Mouse (Mus musculus) limb, embryonic 14.5 days (tissue): ENCODE measurements around the gene Trex1. TPM values are rescaled to one million over a fixed set of nuclear protein-coding genes. Genes with fewer than 3 reads are reported as not detected.

ENCODE experiments used
- ATAC-seq: fragments of 200-750 bp; cut with Nextera tagmentation; 2 replicates; pipeline ENCODE4 v1.8.0; 2017; ENCODE audit warnings: low read depth, moderate number of reproducible peaks, moderate TSS enrichment; ENCODE audit not compliant: low FRiP score
- DNase-seq: peaks from one replicate; pipeline ENCODE4 v3.0.0-alpha.2; 2015; ENCODE audit warnings: low spot score
- H3K27ac ChIP-seq: fragments of 300-500 bp; sonication (generic); replicated peaks from 2 replicates; pipeline ENCODE4 v1.5.1; 2014; ENCODE audit warnings: low read depth, mild to moderate bottlenecking, low read length, moderate library complexity, mixed read lengths
- H3K27me3 ChIP-seq: fragments of 300-500 bp; sonication (generic); 2 replicates; pipeline ENCODE4 v1.6.1; 2014; ENCODE audit warnings: low read length, mixed read lengths; ENCODE audit not compliant: control insufficient read depth, insufficient read depth
- H3K36me3 ChIP-seq: fragments of 300-500 bp; sonication (generic); 2 replicates; pipeline ENCODE4 v1.6.1; 2014; ENCODE audit warnings: mild to moderate bottlenecking, low read length, moderate library complexity, mixed read lengths; ENCODE audit not compliant: control insufficient read depth, insufficient read depth
- H3K4me1 ChIP-seq: fragments of 300-500 bp; sonication (generic); 2 replicates; pipeline ENCODE4 v1.6.1; 2014; ENCODE audit warnings: antibody characterized with exemption, low read length, mixed read lengths; ENCODE audit not compliant: control insufficient read depth, insufficient read depth
- H3K4me2 ChIP-seq: fragments of 300-500 bp; sonication (generic); replicated peaks from 2 replicates; pipeline ENCODE4 v1.6.1; 2014; ENCODE audit warnings: low read depth, mild to moderate bottlenecking, low read length, moderate library complexity; ENCODE audit not compliant: severe bottlenecking
- H3K4me3 ChIP-seq: fragments of 300-500 bp; sonication (generic); replicated peaks from 2 replicates; pipeline ENCODE4 v1.5.1; 2014; ENCODE audit warnings: low read length
- H3K9ac ChIP-seq: fragments of 300-500 bp; sonication (generic); 2 replicates; pipeline ENCODE4 v1.6.1; 2014; ENCODE audit warnings: mild to moderate bottlenecking, low read depth, low read length, moderate library complexity; ENCODE audit not compliant: severe bottlenecking
- H3K9me3 ChIP-seq: fragments of 300-500 bp; sonication (generic); 2 replicates; pipeline ENCODE4 v1.6.1; 2016; ENCODE audit warnings: low read length; ENCODE audit not compliant: control insufficient read depth
- POLR2A ChIP-seq: fragments of 200-500 bp; IDR thresholded peaks from 2 replicates; pipeline ENCODE4 v1.8.0; 2012; ENCODE audit warnings: inconsistent platforms, mild to moderate bottlenecking, moderate library complexity, borderline replicate concordance; ENCODE audit not compliant: insufficient read depth, insufficient read length; ENCODE audit errors: extremely low read depth
- WGBS: fragments of 180-500 bp; shearing (Covaris S2); extraction: QIAGEN DNeasy Blood & Tissue Kit; methylation state at CpG from one replicate; pipeline ENCODE4 v1.1.7; 2014; 5-methylcytosine and 5-hydroxymethylcytosine counted together
- polyA plus RNA-seq, 2 experiments: library from polyadenylated mRNA; depleted of rRNA in 1 of 2; stranded (reverse) in 1 of 2; unstranded in 1 of 2; fragments of >200 nt; fragmentation: Nextera tagmentation in 1 of 2; extraction: Ambion mirVana in 1 of 2; gene quantifications; 2 replicates each; pipeline versions ENCODE4 v1.2.1 to v1.2.3; 2012 to 2014

The Trex1 gene
- polyA plus RNA-seq, 2 experiments: 13.7 to 33.5 TPM

GRCm38 (mm10) chr9:109028421-109028820 is 31.1 kb downstream of the Trex1 start:
- DNase-seq (no peak), ATAC-seq (no peak)
- Histone ChIP-seq H3K27me3 (no peaks in the 10 kb centered on the region), H3K9ac (no peak overlapping the region), H3K9me3 (no peaks in the 10 kb centered on the region), H3K4me1 (no peaks in the 10 kb centered on the region), H3K4me2 (no peak overlapping the region), H3K4me3 (no peak overlapping the region), H3K27ac (no peak overlapping the region), H3K36me3 (no peaks in the 10 kb centered on the region)
- 92% methylated on average over 3 of the region's 3 CpGs for WGBS
- no peak for TF ChIP-seq POLR2A

GRCm38 (mm10) chr9:109027521-109027920 is 32.0 kb downstream of the Trex1 start:
- ATAC-seq: no peak
- Histone ChIP-seq H3K4me2 (no peak overlapping the region), H3K36me3 (peaks cover 4% of the 10 kb centered on the region; the same call in 1 of the 2 replicates), H3K27me3 (no peaks in the 10 kb centered on the region), H3K9ac (no peak overlapping the region), H3K4me3 (no peak overlapping the region), H3K9me3 (no peaks in the 10 kb centered on the region), H3K4me1 (no peaks in the 10 kb centered on the region), H3K27ac (no peak overlapping the region)
- WGBS: 80% methylated on average over 8 of the region's 8 CpGs
- no peak for TF ChIP-seq POLR2A
- DNase-seq: no peak

GRCm38 (mm10) chr9:109022866-109023685 is 36.5 kb downstream of the Trex1 start:
- Histone ChIP-seq H3K27me3 (no peaks in the 10 kb centered on the region), H3K4me1 (no peaks in the 10 kb centered on the region), H3K4me2 (no peak overlapping the region), H3K27ac (no peak overlapping the region), H3K4me3 (no peak overlapping the region), H3K9me3 (no peaks in the 10 kb centered on the region), H3K9ac (no peak overlapping the region), H3K36me3 (peaks cover 4% of the 10 kb centered on the region; the same call in 1 of the 2 replicates)
- no peak for ATAC-seq
- WGBS: 89% methylated on average over 17 of the region's 17 CpGs
- no peak for DNase-seq
- no peak for TF ChIP-seq POLR2A

GRCm38 (mm10) chr9:109021428-109021827 is 38.1 kb downstream of the Trex1 start:
- Histone ChIP-seq H3K27ac (no peak overlapping the region), H3K36me3 (peaks cover 4% of the 10 kb centered on the region; the same call in 1 of the 2 replicates), H3K9ac (no peak overlapping the region), H3K9me3 (no peaks in the 10 kb centered on the region), H3K4me3 (no peak overlapping the region), H3K27me3 (no peaks in the 10 kb centered on the region), H3K4me1 (no peaks in the 10 kb centered on the region), H3K4me2 (no peak overlapping the region)
- ATAC-seq (no peak), DNase-seq (no peak)
- 81% methylated on average over 4 of the region's 4 CpGs for WGBS
- TF ChIP-seq POLR2A: no peak

GRCm38 (mm10) chr9:109016973-109017604 is 42.4 kb downstream of the Trex1 start:
- Histone ChIP-seq H3K27me3 (no peaks in the 10 kb centered on the region), H3K4me1 (no peaks in the 10 kb centered on the region), H3K36me3 (peaks cover 4% of the 10 kb centered on the region; the same call in 1 of the 2 replicates), H3K9ac (no peak overlapping the region), H3K27ac (no peak overlapping the region), H3K4me3 (no peak overlapping the region), H3K9me3 (no peaks in the 10 kb centered on the region), H3K4me2 (no peak overlapping the region)
- WGBS: 51% methylated on average over 11 of the region's 11 CpGs
- DNase-seq: no peak
- no peak for TF ChIP-seq POLR2A
- no peak for ATAC-seq
